Mouse (Mus musculus) CD4-positive, CD25-positive, alpha-beta regulatory T cell, adult 4 months (primary cell): ENCODE data around the gene Mrps18a. TPM values are rescaled to one million over a fixed set of nuclear protein-coding genes. Genes with fewer than 3 reads are reported as not detected.
A peak's percentile ranks its signal among the peaks of the same experiment; 100 is the strongest.

ENCODE experiments used
- ATAC-seq: one replicate; pipeline ENCODE4 v1.8.0; 2017
- polyA plus RNA-seq, 2 experiments: library from polyadenylated mRNA; unstranded; fragments of 100-300 nt; shearing (Covaris generic); gene quantifications; one replicate each; pipeline ENCODE4 v1.2.1; 2017

Mrps18a gene
- 100 to 1,000 TPM; 112 to 139 TPM for polyA plus RNA-seq

GRCm38 (mm10) chr17:46110402-46111289 is at the start of gene Mrps18a:
Mrps18a (plus strand) TSS chr17:46110986.
- peak; percentile 100 for ATAC-seq

- no peak for ATAC-seq
Measured at GRCm38 (mm10) chr17:46063283-46063973, 47.4 kb upstream of the Mrps18a start.

GRCm38 (mm10) chr17:46063974-46064312 is 46.8 kb upstream of the Mrps18a start:
- ATAC-seq = no peak

GRCm38 (mm10) chr17:46070046-46070445 is 40.7 kb upstream of the Mrps18a start:
- ATAC-seq = no peak

- no peak for ATAC-seq
Measured at GRCm38 (mm10) chr17:46071531-46071930, 39.3 kb upstream of the Mrps18a start.

- ATAC-seq = peak; percentile 84
Measured at GRCm38 (mm10) chr17:46073730-46074301, 37.0 kb upstream of the Mrps18a start.

GRCm38 (mm10) chr17:46074398-46075115 is 36.2 kb upstream of the Mrps18a start:
- ATAC-seq = no peak

GRCm38 (mm10) chr17:46075116-46075485 is 35.7 kb upstream of the Mrps18a start:
- ATAC-seq = peak; percentile 21

GRCm38 (mm10) chr17:46075551-46076259 is 35.1 kb upstream of the Mrps18a start:
- no peak for ATAC-seq

GRCm38 (mm10) chr17:46076260-46076551 is 34.6 kb upstream of the Mrps18a start:
- ATAC-seq = no peak

- no peak for ATAC-seq
Measured at GRCm38 (mm10) chr17:46077921-46078534, 32.8 kb upstream of the Mrps18a start.

- no peak for ATAC-seq
Measured at GRCm38 (mm10) chr17:46079037-46079436, 31.7 kb upstream of the Mrps18a start.

GRCm38 (mm10) chr17:46080388-46080787 is 30.4 kb upstream of the Mrps18a start:
- no peak for ATAC-seq

- no peak for ATAC-seq
Measured at GRCm38 (mm10) chr17:46081042-46081441, 29.7 kb upstream of the Mrps18a start.

GRCm38 (mm10) chr17:46081657-46082056 is 29.1 kb upstream of the Mrps18a start:
- ATAC-seq = no peak

GRCm38 (mm10) chr17:46083381-46083780 is 27.4 kb upstream of the Mrps18a start:
- no peak for ATAC-seq

GRCm38 (mm10) chr17:46084091-46084501 is 26.7 kb upstream of the Mrps18a start:
- ATAC-seq = no peak

GRCm38 (mm10) chr17:46086341-46086870 is 24.4 kb upstream of the Mrps18a start:
- ATAC-seq = no peak

GRCm38 (mm10) chr17:46091351-46091750 is 19.4 kb upstream of the Mrps18a start:
- ATAC-seq = no peak

- no peak for ATAC-seq
Measured at GRCm38 (mm10) chr17:46091899-46092298, 18.9 kb upstream of the Mrps18a start.

- ATAC-seq = no peak
Measured at GRCm38 (mm10) chr17:46098525-46098924, 12.3 kb upstream of the Mrps18a start.

GRCm38 (mm10) chr17:46101906-46102305 is 8.9 kb upstream of the Mrps18a start:
- no peak for ATAC-seq
